Mouse (Mus musculus): ENCODE measurements at regions not wholly inside any gene's neighbourhood (a gene's known extent, or its start where the extent isn't known, plus 50 kb on each side); places are given as distances from the start of the nearest gene placed in this dataset.

- no peak for DNase-seq
Observed at GRCm38 (mm10) chr9:63087195-63087594, 61.6 kb downstream of the Skor1 start.

GRCm38 (mm10) chr9:63086671-63087070 is 62.1 kb downstream of the Skor1 start:
- DNase-seq: no peak

DNA sequence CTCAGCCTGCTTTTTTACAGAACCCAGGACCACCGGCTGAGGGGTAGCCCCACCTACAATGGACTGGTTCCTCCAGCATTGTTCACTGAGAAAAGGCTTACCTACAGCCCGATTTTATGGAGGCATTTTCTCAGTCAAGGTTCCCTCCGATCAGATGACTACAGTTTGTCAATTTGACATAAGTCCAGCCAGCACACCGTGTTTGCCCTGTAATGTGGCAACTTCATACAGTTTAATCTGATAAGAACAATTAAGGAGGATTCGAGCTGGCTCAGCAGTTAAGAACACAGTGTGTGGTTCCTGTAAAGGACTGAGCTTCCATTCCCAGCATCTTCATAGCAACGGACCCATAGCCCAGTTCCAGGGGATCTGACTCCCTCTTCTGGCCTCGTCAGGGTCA is 65.9 kb downstream of the Skor1 start:
- no peak for DNase-seq

DNA sequence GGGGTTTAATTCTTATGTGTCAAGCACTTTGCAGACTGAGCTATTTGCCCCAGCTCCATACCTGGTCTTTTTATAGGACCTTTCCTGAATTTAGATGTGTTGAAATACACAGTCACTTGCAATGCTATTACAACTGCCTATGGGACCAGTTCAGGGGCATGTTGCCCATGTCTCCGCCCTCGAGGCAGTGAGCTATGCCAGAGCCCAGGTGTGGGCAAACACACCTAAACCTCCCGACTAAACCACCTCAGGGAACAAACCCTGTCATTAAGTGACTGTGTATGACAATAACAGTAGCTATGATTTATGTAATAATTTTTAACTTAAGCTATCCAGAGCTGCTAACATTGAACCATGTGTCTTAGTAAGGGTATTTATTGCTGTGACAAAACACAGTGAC is 66.5 kb downstream of the Skor1 start:
- DNase-seq: no peak

- DNase-seq: no peak
Observed at GRCm38 (mm10) chr9:63080406-63080805, 68.4 kb downstream of the Skor1 start.

- DNase-seq: no peak
Observed at GRCm38 (mm10) chr9:63075252-63075651, 73.5 kb downstream of the Skor1 start.

GRCm38 (mm10) chr9:63074803-63075202 is 74.0 kb downstream of the Skor1 start:
- DNase-seq: no peak

DNA sequence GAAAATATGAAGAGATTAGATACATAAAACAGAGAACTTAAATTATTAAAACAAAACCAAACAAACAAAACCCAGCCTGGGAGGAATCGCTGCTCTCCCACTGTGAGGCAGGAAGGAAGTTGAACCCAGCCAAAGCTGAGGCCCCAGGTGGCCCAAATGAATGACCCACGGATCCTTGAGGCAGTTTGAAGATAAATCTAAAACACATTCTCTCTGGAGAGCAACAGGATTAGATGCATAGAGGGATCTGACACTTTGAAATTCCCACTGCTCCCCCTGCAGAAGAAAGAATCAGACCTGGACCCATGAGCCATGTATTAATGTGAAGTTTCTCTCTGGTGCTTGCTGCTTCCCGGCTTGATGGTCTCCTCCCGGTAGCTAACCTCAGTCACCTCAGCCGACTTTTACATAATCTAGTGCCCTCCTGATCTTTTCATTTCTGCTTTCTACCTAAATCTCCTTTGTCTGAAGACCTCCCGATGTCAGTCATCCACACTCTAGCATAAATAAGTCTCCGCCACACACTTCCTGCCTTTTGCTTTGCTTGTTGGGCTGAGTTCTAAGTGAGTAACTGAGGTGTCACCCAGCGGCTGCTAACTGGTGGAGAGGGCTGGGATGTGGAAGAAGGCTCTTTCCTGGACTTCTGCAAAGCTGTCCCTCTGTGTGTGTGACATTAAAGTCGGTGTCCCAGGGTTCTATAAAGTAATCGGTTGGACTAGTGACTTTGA is 74.6 kb downstream of the Skor1 start:
- no peak for DNase-seq

GRCm38 (mm10) chr9:63071032-63071431 is 77.7 kb downstream of the Skor1 start:
- DNase-seq: no peak

GRCm38 (mm10) chr9:63069919-63070318 is 78.8 kb downstream of the Skor1 start:
- DNase-seq: no peak

DNA sequence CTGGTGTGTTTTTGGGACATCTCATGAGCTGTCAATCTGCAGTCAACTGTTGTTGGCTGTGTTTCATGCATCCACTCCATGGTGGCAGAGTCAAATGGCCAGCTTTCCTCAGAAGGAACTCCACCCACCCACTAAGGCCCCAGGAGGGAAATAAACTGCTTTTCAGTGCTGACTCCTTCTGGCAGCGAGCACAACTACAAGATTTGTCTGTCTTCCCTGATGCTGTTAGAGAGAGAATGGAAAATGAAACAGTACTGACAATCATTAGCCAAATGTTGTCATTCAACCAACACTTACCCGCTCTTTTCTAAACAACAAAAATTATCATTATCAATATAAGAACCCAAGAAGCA is 79.3 kb upstream of the Pias1 start:
- no peak for DNase-seq

- DNase-seq: no peak
Observed at GRCm38 (mm10) chr9:63066384-63067053, 78.8 kb upstream of the Pias1 start.

- DNase-seq: no peak
Observed at GRCm38 (mm10) chr9:63063525-63063924, 75.8 kb upstream of the Pias1 start.

DNA sequence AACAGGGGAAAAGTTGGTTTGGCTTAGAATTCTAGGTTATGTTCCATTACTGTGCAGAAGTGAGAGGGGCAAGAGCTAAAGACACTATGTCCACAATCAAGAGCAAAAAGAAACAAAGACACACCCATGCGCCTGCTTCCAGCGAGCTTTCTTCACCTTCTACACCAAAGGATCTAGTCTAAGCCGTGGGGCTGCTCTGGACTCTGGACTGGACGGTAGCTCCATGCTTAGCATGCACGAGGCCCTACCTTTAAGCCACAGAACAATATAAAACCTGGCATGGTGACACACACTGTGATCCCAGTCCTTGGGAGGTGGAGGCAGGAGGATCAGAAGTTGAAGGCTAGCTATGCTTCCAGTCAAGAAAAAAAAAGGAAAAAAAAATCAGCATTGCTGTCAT is 73.0 kb upstream of the Pias1 start:
- DNase-seq: no peak

GRCm38 (mm10) chr9:63059234-63059842 is 71.6 kb upstream of the Pias1 start:
- DNase-seq: peak; percentile 5 to 19

DNA sequence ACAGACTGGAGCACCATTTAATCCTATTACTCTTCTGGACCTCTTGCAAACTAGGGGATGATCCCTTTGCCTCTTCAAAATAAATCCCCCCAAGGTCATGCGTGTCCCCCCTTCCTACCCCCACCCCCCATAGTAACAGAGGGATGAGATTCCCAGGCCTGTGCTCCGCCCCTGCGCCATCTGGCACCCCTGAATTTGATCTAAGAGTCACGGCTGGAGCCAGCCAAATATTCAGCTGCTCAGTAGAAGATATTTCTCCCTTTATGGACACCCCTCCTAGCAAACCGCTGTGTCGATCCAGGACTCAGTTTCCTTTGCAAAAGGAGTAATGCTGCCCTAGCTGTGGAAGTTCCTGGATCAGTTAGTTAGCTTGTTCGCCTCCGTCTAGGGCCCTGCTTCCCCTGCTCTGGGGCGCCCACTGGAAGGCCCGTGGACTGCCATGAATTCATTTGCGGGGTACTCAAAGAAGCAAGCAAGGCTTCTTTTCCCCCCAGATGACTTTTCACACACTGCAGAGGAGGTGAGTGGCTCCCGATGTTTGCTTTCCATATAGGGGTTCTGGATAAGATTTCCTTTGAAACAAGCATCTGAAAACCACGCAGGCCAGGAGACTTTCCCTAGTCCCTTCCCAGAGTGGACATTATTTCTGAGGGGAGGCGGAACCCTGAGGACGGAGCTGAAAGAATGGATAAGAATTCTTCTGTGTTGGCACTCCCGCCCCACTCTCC is 70.9 kb upstream of the Pias1 start:
- DNase-seq: peak in 1 of 2 experiments; percentile 16

DNA sequence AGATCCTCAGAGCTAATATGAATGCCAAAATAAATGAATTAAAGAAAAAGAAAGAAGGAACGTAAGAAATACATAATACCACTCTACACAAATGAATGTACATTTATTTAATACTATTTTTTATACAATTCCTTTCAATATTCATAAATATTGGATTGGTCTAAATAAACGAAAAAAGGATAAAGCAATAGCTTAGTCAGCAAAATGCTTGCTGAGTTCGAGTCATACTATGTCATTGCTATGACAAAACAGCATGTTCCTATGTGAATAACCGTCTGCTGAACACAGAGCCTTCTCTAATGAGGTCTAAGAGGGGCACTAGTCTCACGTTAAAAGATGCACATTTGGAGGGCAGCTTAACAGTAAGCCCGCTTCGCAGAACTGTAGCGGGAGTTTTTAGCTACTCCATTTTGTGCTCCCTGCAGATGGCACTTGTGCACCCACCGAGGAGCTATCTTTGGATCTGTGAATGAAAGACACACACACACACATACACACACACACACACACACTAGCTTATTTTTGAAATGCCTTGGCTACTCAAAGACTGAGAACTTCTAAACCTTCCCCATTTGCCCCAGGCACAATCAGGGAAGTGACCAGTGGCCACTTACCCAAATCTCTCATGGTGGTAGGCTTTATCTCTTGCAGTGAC is 69.1 kb upstream of the Pias1 start:
- no peak for DNase-seq

- no peak for DNase-seq
Observed at GRCm38 (mm10) chr9:63052181-63052580, 64.5 kb upstream of the Pias1 start.

DNA sequence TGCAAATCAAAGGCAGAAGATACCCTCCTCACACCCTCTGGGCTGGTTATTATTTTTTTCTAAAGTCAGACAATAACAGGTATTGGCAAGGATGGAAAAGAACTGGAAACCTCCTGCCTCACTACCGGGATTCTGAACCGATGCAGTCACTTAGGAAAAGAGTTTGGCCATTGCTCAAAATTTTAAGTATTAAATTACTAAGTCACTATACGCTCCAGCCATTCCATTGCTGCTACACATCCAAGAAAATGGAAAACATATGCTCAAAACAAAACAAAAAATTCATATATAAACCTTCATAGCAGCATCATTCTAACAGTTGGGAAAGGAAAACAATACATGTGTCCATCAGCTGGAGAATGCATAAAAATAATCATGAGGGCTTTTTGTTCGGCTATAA is 63.9 kb upstream of the Pias1 start:
- no peak for DNase-seq

DNA sequence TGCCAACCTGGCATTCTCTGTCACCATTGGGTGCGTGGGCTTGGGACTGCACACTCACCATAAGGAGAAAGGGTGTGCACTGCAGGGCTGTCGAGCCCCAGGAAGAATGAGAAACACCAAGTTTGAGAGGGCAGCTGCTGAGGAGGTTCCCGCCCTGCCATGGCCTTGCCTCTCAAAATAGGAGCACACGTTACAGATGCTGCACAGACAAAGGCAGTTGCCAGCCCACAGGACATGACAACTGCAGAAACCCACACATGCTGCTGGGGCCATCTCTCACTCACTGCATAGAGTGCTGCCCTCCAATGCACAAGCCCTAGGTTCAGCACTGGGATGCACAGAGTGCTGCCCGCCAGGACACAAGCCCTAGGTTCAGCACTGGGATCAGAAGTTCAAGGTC is 61.6 kb upstream of the Pias1 start:
- DNase-seq: no peak

GRCm38 (mm10) chr9:63046981-63047380 is 59.3 kb upstream of the Pias1 start:
- DNase-seq: no peak

GRCm38 (mm10) chr9:63045531-63045930 is 57.8 kb upstream of the Pias1 start:
- DNase-seq: no peak

DNA sequence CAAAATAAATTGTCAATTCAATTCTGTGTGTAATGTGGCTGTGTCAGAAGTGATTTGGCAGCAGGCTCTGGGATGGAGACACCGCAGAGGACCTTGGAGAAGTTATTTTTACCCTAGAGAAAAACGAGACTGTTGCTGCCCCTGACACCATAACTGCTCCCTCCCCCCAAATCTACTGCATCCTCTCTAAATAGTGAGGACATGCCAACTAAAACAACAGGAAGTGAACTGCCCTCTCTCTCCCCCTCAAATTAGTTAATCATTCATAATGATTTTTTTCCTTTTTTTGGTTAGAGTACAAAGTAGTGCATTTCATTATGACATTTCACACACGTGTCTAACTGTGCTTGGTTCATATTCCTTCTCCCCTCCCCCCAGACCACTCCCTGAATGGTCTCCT is 55.6 kb upstream of the Pias1 start:
- no peak for DNase-seq

Measured in cerebellum, postnatal 36 days (tissue).